Mouse (Mus musculus) cortical plate, adult 2 months (tissue): ENCODE measurements around the gene Prdx2.

Experiments
- CTCF ChIP-seq: fragments of 200-500 bp; IDR thresholded peaks from 2 replicates; pipeline ENCODE4 v1.5.1; 2011; ENCODE audit warnings: mild to moderate bottlenecking, control low read depth, low read length; ENCODE audit not compliant: insufficient read depth; ENCODE audit errors: extremely low read depth
- POLR2A ChIP-seq: fragments of 200-500 bp; IDR thresholded peaks from 2 replicates; pipeline ENCODE4 v1.6.1; 2011; ENCODE audit warnings: mild to moderate bottlenecking, low read length, control low read depth; ENCODE audit not compliant: insufficient read depth; ENCODE audit errors: extremely low read depth

- no peak for TF ChIP-seq POLR2A
- no peak for TF ChIP-seq CTCF
Observed at GRCm38 (mm10) chr8:84921596-84921995, 47.8 kb upstream of the Prdx2 start.
